Mouse (Mus musculus) heart, adult 9 months (tissue): ENCODE data around the gene Large2.

ENCODE experiments used
- DNase-seq, 2 experiments: peaks; one replicate each; pipeline ENCODE4 v3.0.0; 2022; ENCODE audit warnings: low spot score in 2 of 2

Gene Large2

DNA sequence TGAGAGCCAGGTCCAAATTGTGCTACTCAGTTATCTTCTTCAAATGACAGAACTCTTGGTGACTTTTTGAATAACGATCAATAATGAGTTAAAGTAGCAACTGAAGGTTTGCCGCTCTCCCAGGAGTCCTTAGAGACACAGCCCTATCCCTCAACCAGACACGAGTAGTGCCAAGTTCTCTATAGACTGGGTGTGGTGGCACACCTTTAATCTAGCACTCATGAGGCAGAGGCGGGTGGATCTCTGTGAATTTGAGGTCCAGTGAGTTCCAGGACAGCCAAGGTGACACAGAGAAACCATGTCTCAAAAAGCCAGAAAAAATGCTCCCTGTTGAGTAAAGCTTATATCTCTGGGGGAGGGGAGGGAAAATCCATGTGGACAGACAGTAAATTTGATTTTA is 47.1 kb downstream of the Large2 start:
- no peak for DNase-seq

DNA sequence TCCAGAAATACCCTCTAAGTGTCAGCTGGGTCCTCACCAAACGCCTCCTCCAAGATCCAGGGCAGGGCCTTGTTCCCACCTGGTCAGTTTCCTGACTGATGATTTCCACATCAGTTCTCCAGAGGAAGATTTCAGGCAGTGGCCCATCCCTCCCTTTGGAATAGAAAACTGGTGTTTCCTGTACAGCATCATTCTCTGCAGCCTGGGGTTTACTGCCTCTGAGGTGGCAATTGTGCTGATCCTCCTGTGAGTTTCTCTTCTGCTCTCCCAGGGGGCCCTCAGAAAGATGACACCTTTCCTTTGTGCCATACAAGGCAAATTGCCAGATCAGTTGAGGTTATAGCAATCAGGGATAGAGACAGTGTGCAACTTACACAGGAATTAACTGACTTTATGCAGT is 48.4 kb downstream of the Large2 start:
- no peak for DNase-seq

DNA sequence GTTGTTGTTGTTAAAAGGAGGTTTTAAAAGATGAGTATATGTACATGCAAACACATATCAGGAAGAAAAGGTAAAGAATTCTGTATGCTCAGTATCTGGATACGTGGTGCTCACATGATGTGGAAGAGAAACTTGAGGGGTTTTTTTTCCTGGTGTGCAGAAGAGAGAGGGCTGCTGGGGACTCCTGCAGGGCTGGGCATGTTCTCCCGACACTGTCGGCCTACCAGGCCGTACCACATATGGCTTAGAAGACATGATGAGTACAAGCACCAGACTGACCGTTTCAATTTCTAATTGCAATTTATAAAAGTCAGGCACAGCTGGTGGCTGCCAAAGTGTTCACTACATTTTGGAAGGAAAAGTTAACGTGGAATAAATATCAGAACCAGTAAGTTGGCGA is 49.0 kb downstream of the Large2 start:
- no peak for DNase-seq

DNA sequence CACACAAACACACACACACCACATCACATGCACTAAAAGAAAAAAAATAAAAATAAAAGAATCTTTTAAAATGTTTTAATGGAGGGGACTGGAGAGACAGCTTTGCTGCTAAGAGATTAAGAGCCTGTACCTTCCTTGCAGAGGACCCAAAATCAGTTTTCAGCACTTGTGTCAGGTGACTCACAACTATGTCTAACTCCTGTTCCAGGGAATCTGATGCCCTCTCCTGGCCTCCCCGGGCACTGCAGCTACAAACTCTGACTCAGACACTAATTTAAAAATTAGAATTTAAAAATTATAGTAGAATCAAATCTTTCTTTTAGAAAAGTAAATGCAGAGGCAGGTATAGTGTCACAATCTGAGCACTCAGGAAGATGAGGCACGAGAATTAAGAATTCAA is 52.0 kb downstream of the Large2 start:
- DNase-seq, result no peak

DNA sequence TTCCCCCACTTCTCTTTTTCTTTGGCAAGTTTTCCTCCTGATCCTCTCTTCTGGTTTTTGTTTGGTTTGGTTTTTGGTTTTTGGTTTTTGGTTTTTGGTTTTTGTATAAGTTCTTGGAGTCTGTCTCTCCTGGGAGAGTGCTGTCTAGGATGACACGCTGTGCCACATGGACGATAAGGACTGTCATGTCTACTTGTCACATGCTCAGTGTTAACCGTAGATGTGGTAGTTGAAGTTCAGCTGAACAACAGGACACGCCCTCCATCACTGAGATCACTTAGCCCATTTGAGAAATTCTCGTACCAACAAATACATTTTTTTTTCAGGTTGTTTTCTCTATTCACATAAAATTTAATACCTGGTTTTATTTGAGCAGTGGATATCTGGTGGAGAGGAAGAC is 57.4 kb downstream of the Large2 start:
- no peak for DNase-seq

DNA sequence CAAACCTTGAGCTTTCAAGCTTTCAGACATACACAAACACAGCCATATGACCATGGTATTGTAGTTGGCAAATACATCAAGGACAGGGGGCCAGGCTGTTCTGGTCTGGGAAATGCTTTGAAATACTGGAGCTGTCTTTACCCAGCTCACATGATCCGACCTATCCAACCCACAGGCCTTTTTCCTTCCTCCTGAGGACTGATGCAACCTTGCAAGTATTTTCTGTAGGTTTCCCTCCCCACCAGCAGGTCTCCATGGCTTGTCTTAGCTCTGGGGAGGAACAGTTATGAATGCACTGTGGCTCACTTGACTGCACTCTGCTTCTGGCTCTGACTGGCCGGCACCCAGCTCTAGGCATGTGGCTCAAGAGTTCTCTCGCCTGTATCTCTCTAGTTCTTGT is 58.0 kb downstream of the Large2 start:
- no peak for DNase-seq
